Mouse (Mus musculus) intestine, embryonic 16.5 days (tissue): ENCODE data around the gene Dhx37. TPM values are rescaled to one million over a fixed set of nuclear protein-coding genes. Genes with fewer than 3 reads are reported as not detected.

ENCODE experiments used
- ATAC-seq: fragments of 200-750 bp; cut with Nextera tagmentation; 2 replicates; pipeline ENCODE4 v1.8.0; 2017; ENCODE audit warnings: moderate TSS enrichment, moderate library complexity
- H3K27ac ChIP-seq: fragments of 300-500 bp; sonication (generic); 2 replicates; pipeline ENCODE4 v1.5.1; 2014; ENCODE audit warnings: mild to moderate bottlenecking, low read length
- H3K27me3 ChIP-seq: fragments of 300-500 bp; sonication (generic); replicated peaks from 2 replicates; pipeline ENCODE4 v1.6.1; 2014; ENCODE audit warnings: low read length, control low read depth, mixed read lengths; ENCODE audit not compliant: control insufficient read depth, insufficient read depth
- H3K36me3 ChIP-seq: fragments of 300-500 bp; sonication (generic); 2 replicates; pipeline ENCODE4 v1.6.1; 2014; ENCODE audit warnings: low read length, control low read depth; ENCODE audit not compliant: control insufficient read depth, insufficient read depth
- H3K4me1 ChIP-seq: fragments of 300-500 bp; sonication (generic); 2 replicates; pipeline ENCODE4 v1.6.1; 2014; ENCODE audit warnings: low read length, control low read depth, mixed read lengths; ENCODE audit not compliant: control insufficient read depth, insufficient read depth
- H3K4me2 ChIP-seq: fragments of 300-500 bp; sonication (generic); 2 replicates; pipeline ENCODE4 v1.6.1; 2014; ENCODE audit warnings: low read depth, low read length, control low read depth
- H3K4me3 ChIP-seq: fragments of 300-500 bp; sonication (generic); 2 replicates; pipeline ENCODE4 v1.5.1; 2014; ENCODE audit warnings: mild to moderate bottlenecking, low read length
- H3K9ac ChIP-seq: fragments of 300-500 bp; sonication (generic); 2 replicates; pipeline ENCODE4 v1.6.1; 2014; ENCODE audit warnings: low read depth, low read length
- H3K9me3 ChIP-seq: fragments of 300-500 bp; sonication (generic); 2 replicates; pipeline ENCODE4 v1.6.1; 2016; ENCODE audit warnings: low read length, control low read depth; ENCODE audit not compliant: control insufficient read depth
- WGBS: fragments of 180-500 bp; shearing (Covaris S2); extraction: QIAGEN DNeasy Blood & Tissue Kit; methylation state at CpG from one replicate; pipeline ENCODE4 v1.1.7; 2014; 5-methylcytosine and 5-hydroxymethylcytosine counted together
- polyA plus RNA-seq: library from polyadenylated mRNA; unstranded; fragments of >200 nt; fragmentation: Nextera tagmentation; extraction: Ambion mirVana; gene quantifications from 2 replicates; pipeline ENCODE4 v1.2.1, GENCODE M21; 2015

The Dhx37 gene
- polyA plus RNA-seq, 1 experiment from 2014 or later: 10.2 TPM

GRCm38 (mm10) chr5:125406322-125407016 lies 27.5 kb downstream of the Dhx37 start:
- H3K36me3 ChIP-seq: no peaks in the 10 kb centered on the region
- peak overlapping the region; percentile 76 for H3K4me2 ChIP-seq
- H3K4me3 ChIP-seq: peak overlapping the region; percentile 50
- H3K9me3 ChIP-seq: no peaks in the 10 kb centered on the region
- H3K4me1 ChIP-seq: peaks cover 18% of the 10 kb centered on the region
- 2% methylated on average over 20 of the region's 20 CpGs for WGBS
- H3K27me3 ChIP-seq: no peaks in the 10 kb centered on the region
- ATAC-seq: peak; percentile 45
- H3K9ac ChIP-seq: peak overlapping the region; percentile 75
- peak overlapping the region; percentile 88 for H3K27ac ChIP-seq

- Histone ChIP-seq H3K27ac (peak overlapping the region; percentile 90), H3K4me3 (peak overlapping the region; percentile 50), H3K9ac (peak overlapping the region; percentile 75), H3K4me2 (peak overlapping the region; percentile 85), H3K9me3 (no peaks in the 10 kb centered on the region), H3K27me3 (no peaks in the 10 kb centered on the region), H3K4me1 (peaks cover 18% of the 10 kb centered on the region), H3K36me3 (no peaks in the 10 kb centered on the region)
- under 1% methylated on average over 31 of the region's 31 CpGs for WGBS
- ATAC-seq: peak; percentile 59
Measured at GRCm38 (mm10) chr5:125405546-125406248, 28.2 kb downstream of the Dhx37 start.

GRCm38 (mm10) chr5:125404903-125405545 lies 28.9 kb downstream of the Dhx37 start:
- Histone ChIP-seq H3K9me3 (no peaks in the 10 kb centered on the region), H3K9ac (peak overlapping the region; percentile 71), H3K4me1 (peaks cover 15% of the 10 kb centered on the region), H3K27ac (peak overlapping the region; percentile 90), H3K27me3 (no peaks in the 10 kb centered on the region), H3K4me2 (peak overlapping the region; percentile 85), H3K4me3 (peak overlapping the region; percentile 50), H3K36me3 (no peaks in the 10 kb centered on the region)
- under 1% methylated on average over 28 of the region's 28 CpGs for WGBS
- peak; percentile 31 for ATAC-seq

- Histone ChIP-seq H3K27ac (peak overlapping the region; percentile 90), H3K27me3 (no peaks in the 10 kb centered on the region), H3K9me3 (no peaks in the 10 kb centered on the region), H3K9ac (peak overlapping the region; percentile 71), H3K4me2 (peak overlapping the region; percentile 85), H3K36me3 (no peaks in the 10 kb centered on the region), H3K4me1 (peaks cover 10% of the 10 kb centered on the region), H3K4me3 (peak overlapping the region; percentile 50)
- no peak for ATAC-seq
- under 1% methylated on average over 7 of the region's 7 CpGs for WGBS
Measured at GRCm38 (mm10) chr5:125404536-125404902, 29.4 kb downstream of the Dhx37 start.

GRCm38 (mm10) chr5:125403481-125404465 lies 30.1 kb downstream of the Dhx37 start:
- 15% methylated on average over 31 of the region's 31 CpGs for WGBS
- no peak overlapping the region for H3K27ac ChIP-seq
- ATAC-seq: peak; percentile 20; the same call in 1 of the 2 replicates
- H3K9ac ChIP-seq: peak overlapping the region; percentile 60
- peaks cover 9% of the 10 kb centered on the region for H3K4me1 ChIP-seq
- no peaks in the 10 kb centered on the region for H3K27me3 ChIP-seq
- peak overlapping the region; percentile 85 for H3K4me2 ChIP-seq
- H3K9me3 ChIP-seq: no peaks in the 10 kb centered on the region
- peak overlapping the region; percentile 37 for H3K4me3 ChIP-seq
- H3K36me3 ChIP-seq: no peaks in the 10 kb centered on the region

- Histone ChIP-seq H3K36me3 (no peaks in the 10 kb centered on the region), H3K4me3 (no peak overlapping the region), H3K27me3 (no peaks in the 10 kb centered on the region), H3K4me2 (no peak overlapping the region), H3K4me1 (peaks cover 9% of the 10 kb centered on the region), H3K27ac (no peak overlapping the region), H3K9ac (no peak overlapping the region), H3K9me3 (no peaks in the 10 kb centered on the region)
- 68% methylated on average over 6 of the region's 6 CpGs for WGBS
- ATAC-seq: no peak
Measured at GRCm38 (mm10) chr5:125402991-125403390, 30.9 kb downstream of the Dhx37 start.

GRCm38 (mm10) chr5:125402476-125402875 lies 31.4 kb downstream of the Dhx37 start:
- Histone ChIP-seq H3K4me1 (peaks cover 8% of the 10 kb centered on the region), H3K9me3 (no peaks in the 10 kb centered on the region), H3K27me3 (no peaks in the 10 kb centered on the region), H3K4me2 (no peak overlapping the region), H3K9ac (no peak overlapping the region), H3K36me3 (no peaks in the 10 kb centered on the region), H3K4me3 (no peak overlapping the region), H3K27ac (no peak overlapping the region)
- WGBS: 57% methylated on average over 10 of the region's 10 CpGs
- no peak for ATAC-seq

GRCm38 (mm10) chr5:125400903-125401302 lies 33.0 kb downstream of the Dhx37 start:
- no peaks in the 10 kb centered on the region; the same call in 1 of the 2 replicates for H3K4me1 ChIP-seq
- no peak for ATAC-seq
- H3K4me3 ChIP-seq: no peak overlapping the region
- no peaks in the 10 kb centered on the region for H3K9me3 ChIP-seq
- H3K9ac ChIP-seq: no peak overlapping the region
- no peak overlapping the region for H3K4me2 ChIP-seq
- H3K36me3 ChIP-seq: no peaks in the 10 kb centered on the region
- 54% methylated on average over 7 of the region's 7 CpGs for WGBS
- no peaks in the 10 kb centered on the region for H3K27me3 ChIP-seq
- no peak overlapping the region for H3K27ac ChIP-seq
